9 mouse cellular contexts compared by ENCODE assay signal in genomic region chr2:154038932-154039331, GRCm38 (mm10). TPM values are rescaled to one million over a fixed set of nuclear protein-coding genes. Genes with fewer than 3 reads are reported as not detected.
A peak's percentile ranks its signal among the peaks of the same experiment; 100 is the strongest.
DNase-seq lines count a peak whose midpoint lies in the region; ATAC-seq and TF ChIP-seq lines count a peak whose summit lies in the region.
"Had no signal": no experiment of that assay in that cellular context is flagged by ENCODE, and none has a peak within 500 bp of the region (broad histone marks: within the 10 kb centered on the region; RNA-seq: fewer than 3 reads in every experiment).

No protein-coding gene starts in this region.

- no peak for ATAC-seq in lung, embryonic 14.5 days (ENCODE audit: insufficient read depth)
- no peak for ATAC-seq in inflammation-experienced regulatory T-cells, adult 6 months

- H3K4me3 ChIP-seq in embryonic fibroblast, embryonic 13.5 days (ENCODE audit: insufficient read depth, low read length), result no peak overlapping the region
- no peak overlapping the region for H3K4me3 ChIP-seq in lung, embryonic 14.5 days (ENCODE audit: low read depth, low read length)
- H3K4me3 ChIP-seq: myocyte had no signal

- DNase-seq in frontal cortex, postnatal 36 days (ENCODE audit: low spot score in 2 of 2), result peak; percentile 5 to 12
- DNase-seq in frontal cortex, postnatal 25 days (ENCODE audit: low spot score in 2 of 2), result no peak
- DNase-seq in ovary, postnatal 14 days (ENCODE audit: low spot score), result peak; percentile 22
- no peak for DNase-seq in ovary, postnatal 10 days (ENCODE audit: low spot score)
- DNase-seq in brain, embryonic 14.5 days (ENCODE audit: low read depth), result peak; percentile 12
- peak; percentile 37 for DNase-seq in lung, embryonic 14.5 days

- H3K27me3 ChIP-seq in lung, embryonic 14.5 days (ENCODE audit: insufficient read depth, low read length), result no peaks in the 10 kb centered on the region

- no peaks in the 10 kb centered on the region for H3K9me3 ChIP-seq in lung, embryonic 14.5 days (ENCODE audit: low read depth, low read length)

- peak; percentile 58; the same call in 1 of the 2 replicates for TF ChIP-seq CTCF in brain, embryonic 14.5 days (IDR thresholded peaks at IDR 0.05; ENCODE audit: borderline replicate concordance, extremely low read depth, insufficient read depth, insufficient read length)
- TF ChIP-seq CTCF in embryonic fibroblast, embryonic 13.5 days (IDR thresholded peaks at IDR 0.05; ENCODE audit: borderline replicate concordance, insufficient read depth, low read length), result peak; percentile 13; the same call in 1 of the 2 replicates
- TF ChIP-seq CTCF in lung, embryonic 14.5 days (IDR thresholded peaks at IDR 0.05; ENCODE audit: low read depth), result peak; percentile 54

- no peaks in the 10 kb centered on the region for H3K36me3 ChIP-seq in lung, embryonic 14.5 days (ENCODE audit: insufficient read depth)

- H3K4me2 ChIP-seq in lung, embryonic 14.5 days, result no peak overlapping the region

- H3K4me1 ChIP-seq in embryonic fibroblast, embryonic 13.5 days (ENCODE audit: control insufficient read depth, insufficient read depth, low read length), result no peaks in the 10 kb centered on the region
- H3K4me1 ChIP-seq in lung, embryonic 14.5 days (ENCODE audit: insufficient read depth), result no peaks in the 10 kb centered on the region

- no peak overlapping the region for H3K27ac ChIP-seq in embryonic fibroblast, embryonic 13.5 days (ENCODE audit: insufficient read depth, low read length)
- no peak overlapping the region for H3K27ac ChIP-seq in lung, embryonic 14.5 days (ENCODE audit: low read depth)

- whole genome bisulfite sequencing in lung, embryonic 14.5 days, result 48% methylated on average over 2 of the region's 2 CpGs

- no peak overlapping the region for H3K9ac ChIP-seq in lung, embryonic 14.5 days

- TF ChIP-seq POLR2A in brain, embryonic 14.5 days (IDR thresholded peaks at IDR 0.05; ENCODE audit: borderline replicate concordance, extremely low read depth, insufficient read depth, insufficient read length, poor library complexity, severe bottlenecking), result no peak
- no peak for TF ChIP-seq POLR2A in embryonic fibroblast, embryonic 13.5 days (IDR thresholded peaks at IDR 0.05; ENCODE audit: low read depth, low read length)

RNA-seq across cellular contexts. Expression of gene Bpifa2, which starts 30.9 kb away (rescaled TPM):
- not detected in 2 replicates for polyA plus RNA-seq in brain, embryonic 14.5 days (2012; rRNA removed)
- not detected in 2 replicates for polyA plus RNA-seq in embryonic fibroblast, embryonic 13.5 days (2011; ENCODE audit: insufficient read length, low read depth, missing spikeins)
- not detected in 2 replicates for polyA plus RNA-seq in lung, embryonic 14.5 days (2014; fragmentation: Nextera tagmentation; extraction: Ambion mirVana)
- not detected for polyA plus RNA-seq in inflammation-experienced regulatory T-cells, adult 6 months (2017; shearing (Covaris generic))
- polyA plus RNA-seq: myocyte had no signal

Comparison
In these comparisons a context has a peak if more than half of its experiments do, and no peak if none do; other contexts are left out.
1. DNase-seq: peak in frontal cortex, postnatal 36 days (2 of 2), ovary, postnatal 14 days (single experiment), brain, embryonic 14.5 days (single experiment) and lung, embryonic 14.5 days (single experiment); none in frontal cortex, postnatal 25 days (0 of 2) and ovary, postnatal 10 days (single experiment).
2. Peak in every context shown above with its lines, with median percentiles within 50 percentile points of each other: CTCF ChIP-seq.